Mouse (Mus musculus) adrenal gland (tissue): ENCODE measurements at regions not wholly inside any gene's neighbourhood (a gene's known extent, or its start where the extent isn't known, plus 50 kb on each side); places are given as distances from the start of the nearest gene placed in this dataset.
"Not testable (repeated sequence)": the region's sequence is repeated elsewhere in the genome, so short reads cannot be mapped to it uniquely, and the experiment has no call there.

Experiments used
- intact Hi-C: fragments of 180-260 bp; cut with DNase I; formaldehyde crosslinking; loops from one replicate; pipeline ENCODE4 v1.15.1; 2025

DNA sequence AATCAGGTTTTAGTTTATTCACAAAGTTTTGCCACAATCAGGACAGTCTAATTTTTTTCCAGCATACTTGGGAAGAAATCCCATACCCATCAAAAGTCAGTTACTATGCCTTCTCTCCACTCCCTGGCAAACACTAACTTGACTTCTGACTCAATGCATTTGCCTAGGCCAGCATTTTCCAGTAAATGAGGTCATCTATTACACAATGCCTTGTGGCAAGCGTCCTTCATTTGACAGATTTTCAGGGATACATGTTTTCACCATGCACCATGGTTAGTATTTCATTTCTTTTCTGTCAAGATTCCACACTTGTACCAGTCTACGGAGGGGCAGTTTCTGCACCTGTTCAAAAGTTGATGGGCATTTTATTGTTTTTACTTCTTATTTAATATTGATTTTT is 88.4 kb upstream of the Slc2a12 start:
- intact Hi-C loops: not testable (repeated sequence)

DNA sequence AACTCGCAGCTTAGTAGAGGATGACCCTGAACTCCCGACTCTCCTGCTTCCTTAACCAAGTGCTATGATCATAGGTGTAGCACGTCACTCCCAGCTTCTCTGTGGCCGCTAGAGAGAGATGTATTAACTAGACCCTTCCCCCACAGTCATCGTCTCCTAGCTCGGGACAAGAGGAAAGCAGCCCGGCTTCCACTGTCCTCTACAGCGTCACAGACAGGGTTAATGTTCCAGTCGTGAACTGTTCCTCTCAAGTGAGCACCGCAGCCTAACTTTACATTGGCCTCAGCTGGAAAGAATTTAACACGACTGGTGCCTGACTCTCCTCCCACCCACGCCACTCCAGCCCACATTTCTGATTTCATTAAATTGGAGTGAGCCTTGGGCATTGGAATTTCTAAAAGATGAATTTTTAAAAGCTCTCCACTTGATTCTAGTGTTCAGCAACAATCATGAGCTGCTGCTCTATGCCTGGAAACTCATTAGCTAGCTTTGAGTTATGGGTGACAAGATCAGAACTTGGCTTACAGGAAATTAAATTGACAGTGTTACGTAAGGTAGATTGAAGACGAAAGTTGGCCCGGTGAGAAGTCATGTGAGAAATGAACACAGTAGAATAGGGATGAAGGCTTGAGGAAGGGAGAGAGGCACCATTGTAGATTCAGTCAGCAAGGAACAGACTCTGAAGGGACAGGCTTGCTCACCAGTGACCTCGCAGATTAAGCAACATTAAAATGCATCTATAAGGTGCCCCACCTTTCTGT is 75.4 kb upstream of the Slc2a12 start:
- intact Hi-C loops: loop anchor here (10.0 kb wide), 1 partner anchor 145 kb away; no protein-coding TSS in a partner anchor

DNA sequence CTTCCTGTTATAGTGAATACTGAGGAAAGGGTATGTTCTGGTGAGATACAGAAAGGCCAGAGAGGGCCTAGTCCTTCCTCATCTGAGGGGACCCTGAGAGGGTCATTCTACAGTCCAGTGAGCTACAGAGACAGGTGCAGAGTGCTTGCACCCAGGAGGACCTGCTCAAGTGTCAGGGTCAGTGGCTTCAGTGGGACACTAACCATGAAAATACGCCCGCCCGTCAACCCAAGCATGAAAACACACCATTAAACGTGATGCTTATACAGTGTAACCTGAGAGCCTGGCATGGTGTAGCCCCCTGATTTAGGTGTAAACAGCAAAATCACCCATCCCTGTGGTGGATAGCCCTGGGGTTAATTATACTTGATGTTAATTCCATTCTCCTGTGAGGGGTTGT is 70.8 kb upstream of the Slc2a12 start:
- intact Hi-C loops: loop anchor here (10.0 kb wide), 1 partner anchor 141 kb away; no protein-coding TSS in a partner anchor

- intact Hi-C loops: loop anchor here (2.0 to 10.0 kb wide), 4 partner anchors 135 to 542 kb away; no protein-coding TSS in a partner anchor
These were observed 65.4 kb upstream of the Slc2a12 start for GRCm38 (mm10) chr10:22579426-22579825.

GRCm38 (mm10) chr10:22581300-22581699 is 63.5 kb upstream of the Slc2a12 start:
- intact Hi-C loops: not testable (repeated sequence)

DNA sequence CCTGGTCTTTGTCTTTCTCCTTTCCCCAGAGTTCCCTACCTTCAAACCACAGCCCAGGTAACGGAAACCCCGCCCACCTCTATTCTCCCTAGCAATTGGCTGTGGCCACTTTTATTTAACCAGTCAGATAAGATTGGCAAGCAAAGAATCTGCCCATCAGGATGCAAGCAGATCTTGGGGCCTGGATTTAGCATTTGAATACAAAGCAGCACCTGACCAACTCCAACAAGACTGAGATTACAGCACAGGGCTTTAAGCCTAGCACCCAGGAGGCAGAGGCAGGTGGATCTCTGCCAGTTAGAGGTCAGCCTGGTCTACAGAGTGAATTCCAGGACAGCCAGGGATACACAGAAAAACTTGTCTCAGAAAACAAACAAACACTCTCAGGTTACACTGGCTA is 61.5 kb upstream of the Slc2a12 start:
- intact Hi-C loops: not testable (repeated sequence)

GRCm38 (mm10) chr10:22588587-22588986 is 56.2 kb upstream of the Slc2a12 start:
- intact Hi-C loops: not testable (repeated sequence)

DNA sequence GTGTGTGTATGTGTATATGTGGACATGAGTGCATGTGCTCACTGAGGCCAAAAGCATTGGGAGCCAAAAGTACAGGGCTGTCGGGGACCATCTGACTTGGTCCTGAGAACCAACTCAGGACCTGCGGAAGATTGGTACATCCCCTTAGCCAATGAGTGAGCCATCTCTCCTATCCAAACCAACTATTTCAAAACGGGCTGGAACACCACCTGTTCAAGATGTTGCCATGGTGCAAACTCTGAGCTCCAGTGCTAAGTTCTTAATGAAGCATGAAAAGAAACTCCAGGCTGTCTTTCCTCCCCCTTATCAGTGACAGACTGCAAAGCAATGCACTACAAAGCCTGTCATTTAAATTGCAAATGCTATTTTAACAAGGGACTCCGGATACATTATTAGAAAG is 53.1 kb upstream of the Slc2a12 start:
- intact Hi-C loops: not testable (repeated sequence)

DNA sequence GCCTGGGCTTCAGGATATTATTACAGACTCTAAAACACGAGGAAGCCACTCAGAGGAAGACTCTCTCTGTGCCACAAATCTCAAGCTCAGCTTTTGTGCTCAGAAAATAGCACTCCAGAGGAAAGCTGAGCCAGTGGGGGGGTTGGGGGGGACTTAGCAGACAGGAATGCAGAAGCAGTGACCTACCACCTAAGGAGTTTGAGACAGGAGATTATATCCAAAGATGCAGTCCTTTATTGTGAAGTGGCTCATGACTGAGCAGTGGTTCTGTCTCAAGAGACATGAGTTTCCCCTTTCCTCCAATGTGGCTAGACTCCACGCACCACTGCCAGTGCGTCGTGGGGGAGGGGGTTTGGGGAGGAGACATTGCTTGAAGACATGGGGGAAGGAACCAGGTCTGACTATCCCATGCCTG is 52.6 kb upstream of the Slc2a12 start:
- intact Hi-C loops: not testable (repeated sequence)

DNA sequence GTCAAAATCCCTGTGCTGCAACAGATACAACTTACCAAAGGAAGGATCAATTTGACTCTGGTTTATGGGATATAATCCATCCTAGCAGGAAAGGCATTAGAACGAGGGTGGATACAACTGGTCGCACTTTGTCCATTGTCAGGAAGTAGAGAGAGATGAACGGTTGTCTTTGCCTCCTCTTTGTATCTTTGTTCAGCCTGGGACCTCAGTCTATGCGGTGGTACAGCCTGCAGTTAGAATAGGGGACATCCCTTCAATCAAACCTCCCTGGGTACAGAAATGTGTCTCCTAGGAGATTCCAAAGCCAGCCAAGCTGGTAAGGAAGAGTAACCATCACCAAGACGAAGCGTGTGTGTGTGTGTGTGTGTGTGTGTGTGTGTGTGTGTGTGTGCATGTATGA is 52.1 kb upstream of the Slc2a12 start:
- intact Hi-C loops: not testable (repeated sequence)
